Mouse (Mus musculus) liver, adult 2 months (tissue): ENCODE measurements around the gene Rabggtb.
"Not testable (repeated sequence)": the region's sequence is repeated elsewhere in the genome, so short reads cannot be mapped to it uniquely, and the experiment has no call there.

Experiments used
- CTCF ChIP-seq: fragments of 200-500 bp; IDR thresholded peaks from 2 replicates; pipeline ENCODE4 v1.5.1; 2011; ENCODE audit warnings: low read depth, low read length, control low read depth
- POLR2A ChIP-seq: fragments of 200-500 bp; IDR thresholded peaks from 2 replicates; pipeline ENCODE4 v1.6.1; 2011; ENCODE audit warnings: low read length, control low read depth; ENCODE audit not compliant: insufficient read depth; ENCODE audit errors: extremely low read depth

GRCm38 (mm10) chr3:153860392-153860791, 52.4 kb downstream of the Rabggtb start:
- not testable (repeated sequence) for TF ChIP-seq CTCF, POLR2A
